Mouse (Mus musculus): Measurements from ENCODE around the gene Lrrfip2. TPM values are rescaled to one million over a fixed set of nuclear protein-coding genes. Genes with fewer than 3 reads are reported as not detected.

Gene Lrrfip2
- polyA plus RNA-seq, 1 experiment = 112 TPM

- H3K4me1 ChIP-seq = peaks cover 3% of the 10 kb centered on the region; the same call in 1 of the 2 replicates
- H3K27me3 ChIP-seq (replicated peaks) = no peaks in the 10 kb centered on the region
- no peak for TF ChIP-seq GATA1 (IDR thresholded peaks at IDR 0.05; ENCODE audit: borderline replicate concordance, low read length)
- TF ChIP-seq FLI1 (IDR thresholded peaks at IDR 0.05; ENCODE audit: low read length) = no peak
- peaks cover 99% of the 10 kb centered on the region for H3K36me3 ChIP-seq (replicated peaks; ENCODE audit: low read length)
- no peaks in the 10 kb centered on the region for H3K9me3 ChIP-seq
- no peak overlapping the region for H3K4me3 ChIP-seq (replicated peaks)
Measured at GRCm38 (mm10) chr9:111234701-111235100, 117.3 kb downstream of the Lrrfip2 start.

- peaks cover 96% of the 10 kb centered on the region for H3K36me3 ChIP-seq (replicated peaks; ENCODE audit: low read length)
- no peaks in the 10 kb centered on the region for H3K27me3 ChIP-seq (replicated peaks)
- H3K9me3 ChIP-seq = no peaks in the 10 kb centered on the region
- TF ChIP-seq GATA1 (IDR thresholded peaks at IDR 0.05; ENCODE audit: borderline replicate concordance, low read length) (no peak), FLI1 (IDR thresholded peaks at IDR 0.05; ENCODE audit: low read length) (no peak)
- no peak overlapping the region for H3K4me3 ChIP-seq (replicated peaks)
- peaks cover 3% of the 10 kb centered on the region; the same call in 1 of the 2 replicates for H3K4me1 ChIP-seq
Measured at GRCm38 (mm10) chr9:111237726-111238125, 120.3 kb downstream of the Lrrfip2 start.

GRCm38 (mm10) chr9:111239821-111240220 is 122.4 kb downstream of the Lrrfip2 start:
- H3K36me3 ChIP-seq (replicated peaks; ENCODE audit: low read length) = peaks cover 94% of the 10 kb centered on the region
- no peaks in the 10 kb centered on the region for H3K9me3 ChIP-seq
- H3K27me3 ChIP-seq (replicated peaks) = no peaks in the 10 kb centered on the region
- H3K4me3 ChIP-seq (replicated peaks) = no peak overlapping the region
- TF ChIP-seq GATA1 (IDR thresholded peaks at IDR 0.05; ENCODE audit: borderline replicate concordance, low read length) = no peak
- H3K4me1 ChIP-seq = peaks cover 3% of the 10 kb centered on the region; the same call in 1 of the 2 replicates

GRCm38 (mm10) chr9:111243384-111243783 is 126.0 kb downstream of the Lrrfip2 start:
- peaks cover 91% of the 10 kb centered on the region for H3K36me3 ChIP-seq (replicated peaks; ENCODE audit: low read length)
- peaks cover 6% of the 10 kb centered on the region for H3K4me1 ChIP-seq
- H3K27me3 ChIP-seq (replicated peaks) = no peaks in the 10 kb centered on the region
- H3K4me3 ChIP-seq (replicated peaks) = no peak overlapping the region
- H3K9me3 ChIP-seq = no peaks in the 10 kb centered on the region
- TF ChIP-seq GATA1 (IDR thresholded peaks at IDR 0.05; ENCODE audit: borderline replicate concordance, low read length) (no peak), FLI1 (IDR thresholded peaks at IDR 0.05; ENCODE audit: low read length) (no peak)

GRCm38 (mm10) chr9:111245546-111245945 is 128.2 kb downstream of the Lrrfip2 start:
- H3K9me3 ChIP-seq = no peaks in the 10 kb centered on the region
- H3K27me3 ChIP-seq (replicated peaks) = no peaks in the 10 kb centered on the region
- no peak overlapping the region for H3K4me3 ChIP-seq (replicated peaks)
- H3K36me3 ChIP-seq (replicated peaks; ENCODE audit: low read length) = peaks cover 91% of the 10 kb centered on the region
- peaks cover 6% of the 10 kb centered on the region for H3K4me1 ChIP-seq
- TF ChIP-seq GATA1 (IDR thresholded peaks at IDR 0.05; ENCODE audit: borderline replicate concordance, low read length) = no peak
- TF ChIP-seq FLI1 (IDR thresholded peaks at IDR 0.05; ENCODE audit: low read length) = no peak

- H3K4me3 ChIP-seq (replicated peaks) = no peak overlapping the region
- peaks cover 94% of the 10 kb centered on the region for H3K36me3 ChIP-seq (replicated peaks; ENCODE audit: low read length)
- no peaks in the 10 kb centered on the region for H3K27me3 ChIP-seq (replicated peaks)
- TF ChIP-seq GATA1 (IDR thresholded peaks at IDR 0.05; ENCODE audit: borderline replicate concordance, low read length) = no peak
- no peak for TF ChIP-seq FLI1 (IDR thresholded peaks at IDR 0.05; ENCODE audit: low read length)
- peaks cover 6% of the 10 kb centered on the region for H3K9me3 ChIP-seq
- H3K4me1 ChIP-seq = peaks cover 6% of the 10 kb centered on the region
Measured at GRCm38 (mm10) chr9:111247682-111248246, 130.4 kb downstream of the Lrrfip2 start.

GRCm38 (mm10) chr9:111252161-111252869 is 134.9 kb downstream of the Lrrfip2 start:
- TF ChIP-seq GATA1 (IDR thresholded peaks at IDR 0.05; ENCODE audit: borderline replicate concordance, low read length) = no peak
- no peak for TF ChIP-seq FLI1 (IDR thresholded peaks at IDR 0.05; ENCODE audit: low read length)
- Histone ChIP-seq H3K27me3 (replicated peaks) (no peaks in the 10 kb centered on the region), H3K36me3 (replicated peaks; ENCODE audit: low read length) (peaks cover 93% of the 10 kb centered on the region), H3K4me1 (peaks cover 3% of the 10 kb centered on the region), H3K4me3 (replicated peaks) (no peak overlapping the region), H3K9me3 (peaks cover 6% of the 10 kb centered on the region)

GRCm38 (mm10) chr9:111260360-111260985 is 143.1 kb downstream of the Lrrfip2 start:
- peaks cover 4% of the 10 kb centered on the region for H3K4me1 ChIP-seq
- H3K36me3 ChIP-seq (replicated peaks; ENCODE audit: low read length) = peaks cover 93% of the 10 kb centered on the region
- H3K27me3 ChIP-seq (replicated peaks) = no peaks in the 10 kb centered on the region
- H3K9me3 ChIP-seq = no peaks in the 10 kb centered on the region
- TF ChIP-seq GATA1 (IDR thresholded peaks at IDR 0.05; ENCODE audit: borderline replicate concordance, low read length) = no peak
- no peak for TF ChIP-seq FLI1 (IDR thresholded peaks at IDR 0.05; ENCODE audit: low read length)
- no peak overlapping the region for H3K4me3 ChIP-seq (replicated peaks)

GRCm38 (mm10) chr9:111261356-111261755 is 144.0 kb downstream of the Lrrfip2 start:
- Histone ChIP-seq H3K27me3 (replicated peaks) (no peaks in the 10 kb centered on the region), H3K4me1 (peaks cover 10% of the 10 kb centered on the region), H3K4me3 (replicated peaks) (no peak overlapping the region), H3K36me3 (replicated peaks; ENCODE audit: low read length) (peaks cover 91% of the 10 kb centered on the region), H3K9me3 (no peaks in the 10 kb centered on the region)
- TF ChIP-seq FLI1 (IDR thresholded peaks at IDR 0.05; ENCODE audit: low read length) (no peak), GATA1 (IDR thresholded peaks at IDR 0.05; ENCODE audit: borderline replicate concordance, low read length) (no peak)

- no peaks in the 10 kb centered on the region for H3K27me3 ChIP-seq (replicated peaks)
- peaks cover 49% of the 10 kb centered on the region for H3K36me3 ChIP-seq (replicated peaks; ENCODE audit: low read length)
- H3K9me3 ChIP-seq = no peaks in the 10 kb centered on the region
- H3K4me1 ChIP-seq = peaks cover 38% of the 10 kb centered on the region
- H3K4me3 ChIP-seq (replicated peaks) = no peak overlapping the region
- TF ChIP-seq GATA1 (IDR thresholded peaks at IDR 0.05; ENCODE audit: borderline replicate concordance, low read length) (no peak), FLI1 (IDR thresholded peaks at IDR 0.05; ENCODE audit: low read length) (no peak)
Measured at GRCm38 (mm10) chr9:111267998-111268397, 150.6 kb downstream of the Lrrfip2 start.
